Mouse (Mus musculus): ENCODE results near the gene Oprd1. TPM values are rescaled to one million over a fixed set of nuclear protein-coding genes. Genes with fewer than 3 reads are reported as not detected.

Oprd1 gene
- polyA plus RNA-seq, 1 experiment, result 0.09 TPM

- TF ChIP-seq CTCF (IDR thresholded peaks at IDR 0.05; ENCODE audit: control insufficient read depth, insufficient read depth, insufficient read length) (no peak), USF1 (IDR thresholded peaks at IDR 0.05; ENCODE audit: low read depth) (no peak), FOSL1 (IDR thresholded peaks at IDR 0.05; ENCODE audit: insufficient read depth, low read length, poor library complexity, severe bottlenecking) (no peak), CEBPB (IDR thresholded peaks at IDR 0.05; ENCODE audit: low read depth) (no peak), MYOD1 (IDR thresholded peaks at IDR 0.05; ENCODE audit: control insufficient read depth, insufficient read length, low read depth) (no peak), MAX (IDR thresholded peaks at IDR 0.05) (no peak), MYOG (IDR thresholded peaks at IDR 0.05; ENCODE audit: control insufficient read depth, extremely low read depth, insufficient read length) (no peak)
- Histone ChIP-seq H3K79me3 (ENCODE audit: low read depth) (no peaks in the 10 kb centered on the region), H3K79me2 (ENCODE audit: control insufficient read depth, insufficient read depth) (no peaks in the 10 kb centered on the region), H3K4me3 (ENCODE audit: insufficient read depth, poor library complexity, severe bottlenecking) (no peak overlapping the region), H3K27me3 (ENCODE audit: control insufficient read depth, insufficient read depth, insufficient read length) (no peaks in the 10 kb centered on the region), H3K36me3 (ENCODE audit: control insufficient read depth, insufficient read depth) (no peaks in the 10 kb centered on the region), H3ac (ENCODE audit: control insufficient read depth, insufficient read length, low read depth) (no peak overlapping the region)
These were observed 82.0 kb downstream of the Oprd1 start for GRCm38 (mm10) chr4:132062289-132062688.

Other genes with a start within 250 kb of the Oprd1 start
- 2.3 TPM for gene Tmem200b, start 222.7 kb downstream of the Oprd1 start, polyA plus RNA-seq (2012; fragmentation: generic; extraction: Trizol)
- gene Gm10300, start 69.8 kb downstream of the Oprd1 start, polyA plus RNA-seq (2012; fragmentation: generic; extraction: Trizol), result not detected
- 7.1 TPM for gene Epb41, start 69.2 kb downstream of the Oprd1 start, polyA plus RNA-seq (2012; fragmentation: generic; extraction: Trizol)
- gene Ythdf2, start 67.8 kb upstream of the Oprd1 start, polyA plus RNA-seq (2012; fragmentation: generic; extraction: Trizol), result 24.5 TPM
- 13.0 TPM for gene Gmeb1, start 117.1 kb upstream of the Oprd1 start, polyA plus RNA-seq (2012; fragmentation: generic; extraction: Trizol)
- gene Taf12, start 129.9 kb upstream of the Oprd1 start, polyA plus RNA-seq (2012; fragmentation: generic; extraction: Trizol), result 29.7 TPM
- gene Rab42, start 158.9 kb upstream of the Oprd1 start, polyA plus RNA-seq (2012; fragmentation: generic; extraction: Trizol), result 0.42 TPM
- gene Trnau1ap, start 185.1 kb upstream of the Oprd1 start, polyA plus RNA-seq (2012; fragmentation: generic; extraction: Trizol), result 55.1 TPM
- gene Rcc1, start 209.1 kb upstream of the Oprd1 start, polyA plus RNA-seq (2012; fragmentation: generic; extraction: Trizol), result 110 TPM